Mouse (Mus musculus): ENCODE data around the gene Sec16a.

DNA sequence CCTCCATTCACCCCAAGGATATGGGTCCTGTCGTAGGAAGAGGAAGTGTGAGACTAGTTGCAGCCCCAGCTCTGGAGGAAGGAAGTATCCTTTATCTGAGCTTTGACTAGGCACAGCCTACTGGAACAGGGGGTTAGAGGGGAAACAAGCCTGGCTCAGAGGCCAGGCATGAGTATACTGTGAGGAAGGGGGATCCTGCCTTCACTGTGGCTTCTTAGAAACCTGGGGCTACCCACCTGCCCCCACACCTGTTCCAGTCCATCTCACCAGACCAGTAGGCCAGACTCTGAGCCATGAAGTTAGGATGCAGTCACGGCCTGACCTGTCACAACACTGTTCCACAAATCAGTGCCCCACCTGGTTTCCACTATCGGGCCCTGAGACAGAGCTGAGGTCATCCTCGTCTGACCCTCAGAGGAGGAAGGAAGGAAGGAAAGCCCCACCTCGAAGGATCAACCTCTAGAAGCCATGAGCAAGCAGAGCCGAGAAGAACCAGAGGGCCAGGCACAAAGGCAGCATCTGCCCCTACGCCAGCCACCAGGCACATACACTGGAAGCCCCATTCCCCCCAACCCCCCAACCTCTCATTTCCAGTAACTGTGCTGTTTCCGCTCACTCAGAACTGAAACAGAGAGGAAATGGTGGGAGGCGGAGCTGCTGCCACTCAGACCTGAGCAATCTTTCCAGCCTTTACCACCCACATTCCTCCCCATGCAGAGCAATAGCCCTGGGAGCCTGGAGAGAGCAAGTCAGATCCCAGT lies 48.2 kb upstream of the Sec16a start:
- TF ChIP-seq POLR2A (IDR thresholded peaks at IDR 0.05; ENCODE audit: insufficient read depth, low read length) (no peak), CTCF (IDR thresholded peaks at IDR 0.05; ENCODE audit: low read depth, low read length) (no peak)
